Mouse (Mus musculus): ENCODE measurements around the gene Wtip.
"Not testable (repeated sequence)": the region's sequence is repeated elsewhere in the genome, so short reads cannot be mapped to it uniquely, and the experiment has no call there.

The Wtip gene

DNA sequence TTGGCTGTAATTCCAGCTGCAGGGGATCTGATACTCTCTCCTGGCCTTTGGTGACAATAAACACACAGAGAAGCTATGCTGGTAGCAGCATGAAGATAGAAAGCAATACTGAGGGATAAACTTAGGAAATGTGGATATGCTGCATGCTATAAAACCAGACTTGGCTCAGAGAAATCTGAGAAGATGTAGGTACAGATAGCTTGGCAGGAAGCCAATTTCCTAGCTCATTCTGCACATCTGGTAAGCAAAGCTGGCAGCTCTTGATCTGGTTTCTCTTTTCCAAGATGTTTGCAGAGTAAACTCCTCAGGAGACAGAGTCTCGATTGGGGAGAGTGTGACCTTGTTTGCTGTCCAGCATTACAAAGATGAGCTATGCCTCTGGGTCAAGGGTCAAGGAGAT, 12.4 kb downstream of the Wtip start:
- not testable (repeated sequence) for DNase-seq (ENCODE audit: low read depth, low spot score)

DNA sequence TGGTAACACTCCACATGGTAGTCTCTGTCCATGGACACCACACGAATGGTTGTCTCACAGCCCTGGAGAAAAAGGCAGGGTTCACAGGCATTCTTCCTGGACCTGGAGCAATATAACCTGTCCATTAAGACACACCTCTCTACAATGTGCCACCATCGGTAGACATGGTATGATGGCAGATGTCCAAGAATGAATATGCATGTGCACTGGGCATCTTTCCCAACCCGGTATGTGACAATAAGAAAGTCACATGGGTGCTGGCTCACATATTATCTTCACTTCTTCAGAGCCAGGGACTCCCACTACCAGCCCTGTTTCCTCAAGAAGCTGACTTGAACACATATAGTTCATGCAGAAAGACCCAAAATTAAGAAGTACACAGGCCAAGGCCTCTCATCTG, 16.5 kb downstream of the Wtip start:
- DNase-seq (ENCODE audit: low read depth, low spot score) = no peak

DNA sequence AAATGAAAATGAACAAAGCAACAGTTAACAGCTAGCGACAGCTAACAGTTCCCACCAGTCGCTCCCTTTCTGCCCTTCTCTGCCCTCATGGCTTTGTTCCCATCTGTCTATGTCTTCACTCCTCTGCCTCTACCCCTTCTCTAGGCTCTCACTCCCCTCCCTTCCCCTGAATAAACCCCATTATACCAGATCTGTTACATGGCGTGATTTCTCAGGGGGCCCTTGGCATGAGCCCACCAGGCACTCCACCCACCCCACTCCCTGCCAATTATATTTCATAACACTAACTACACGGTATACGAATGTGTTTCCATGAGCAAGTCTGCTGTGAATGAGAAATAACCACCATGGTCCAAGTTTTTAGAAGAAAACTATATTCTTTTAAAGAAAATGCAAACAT, 23.9 kb downstream of the Wtip start:
- no peak for DNase-seq (ENCODE audit: low read depth, low spot score)

DNA sequence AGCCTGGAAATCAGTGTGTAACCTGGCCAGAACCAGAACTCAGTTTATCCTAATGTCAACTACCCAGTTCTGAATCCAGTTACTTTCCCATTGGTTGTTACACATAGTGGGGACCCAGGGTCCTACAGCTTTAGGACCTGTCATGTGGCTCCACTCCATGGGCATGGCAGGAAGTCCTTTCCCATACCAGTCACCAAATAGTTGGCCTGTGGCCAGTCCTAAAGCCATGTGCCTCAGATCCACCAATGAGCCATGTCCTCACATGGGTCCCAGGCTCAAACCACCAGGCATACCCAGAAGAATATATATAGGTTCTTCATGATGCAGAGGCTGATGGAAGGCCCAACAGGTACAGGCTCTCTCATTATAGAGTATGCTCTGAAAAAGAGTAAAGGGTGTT, 31.8 kb downstream of the Wtip start:
- no peak for DNase-seq (ENCODE audit: low read depth, low spot score)

DNA sequence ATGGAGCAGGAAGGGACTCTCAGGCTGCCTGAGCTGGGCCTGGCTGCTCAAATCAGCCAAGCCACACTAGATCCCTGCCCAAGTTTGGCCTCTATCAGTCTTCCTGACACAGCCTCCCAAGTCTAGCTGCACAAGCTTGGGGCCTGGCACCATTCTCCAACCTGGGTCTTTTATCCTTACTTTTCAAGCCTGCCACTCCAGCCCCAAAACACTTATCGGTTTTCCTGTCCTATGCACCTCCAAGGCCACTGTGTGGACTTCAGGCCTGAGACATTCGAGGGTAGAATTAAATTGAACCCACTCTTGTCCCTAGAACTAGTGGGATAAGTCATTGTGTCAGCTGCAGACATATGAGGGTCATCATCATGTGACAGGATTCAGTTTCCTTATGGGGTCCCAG, 33.1 kb downstream of the Wtip start:
- no peak for DNase-seq (ENCODE audit: low read depth, low spot score)

DNA sequence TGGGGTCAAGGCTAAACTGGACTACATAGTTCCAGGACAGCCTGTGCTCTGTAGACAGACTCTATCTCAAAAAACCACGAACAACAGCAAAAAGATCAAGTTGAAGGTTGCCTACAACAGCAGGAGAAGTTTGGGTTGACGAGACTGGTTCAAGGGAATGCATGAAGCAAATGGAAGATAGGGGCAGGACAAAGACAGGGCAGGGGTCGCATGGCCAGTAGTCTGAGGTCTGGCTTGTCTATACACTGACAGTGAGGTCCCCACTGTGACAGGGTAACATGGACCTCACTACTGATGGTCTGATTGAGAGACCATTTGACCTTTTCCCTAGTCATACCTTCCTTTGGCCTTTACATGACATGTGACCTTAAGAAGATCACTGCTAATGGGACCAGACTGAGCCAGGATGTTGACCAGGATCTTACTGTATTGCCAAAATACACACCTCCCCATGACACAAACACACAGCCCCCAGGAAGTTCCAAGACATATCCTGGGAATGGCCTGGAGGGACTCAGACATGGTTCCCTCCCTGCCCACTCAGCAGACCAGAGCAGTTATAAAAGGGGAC, 38.1 kb downstream of the Wtip start, which contains the start of gene Scgb1b30:
Gene Scgb1b30 (plus strand): TSS at position 521 of the 571 bp plus-strand sequence.
- DNase-seq (ENCODE audit: low read depth, low spot score) = no peak

DNA sequence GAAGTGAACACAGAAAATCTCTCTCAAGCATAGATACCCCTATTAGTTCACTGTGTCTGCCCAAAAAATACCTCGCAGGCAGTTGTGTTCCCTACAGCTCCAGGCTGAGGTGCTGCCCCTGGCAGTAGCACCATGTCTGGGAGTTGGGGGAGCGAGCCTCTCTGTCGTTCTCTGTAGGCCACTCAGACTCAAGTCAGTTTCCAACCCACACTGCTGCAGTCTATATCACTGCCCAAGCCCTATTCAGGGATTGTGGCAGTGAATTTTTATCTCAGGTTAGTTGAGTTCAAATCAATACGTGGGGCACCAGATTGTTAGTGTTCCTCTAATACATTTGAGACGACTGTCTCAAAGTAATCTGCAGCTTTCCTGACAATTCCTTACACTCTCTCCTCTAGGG, 64.9 kb downstream of the Wtip start:
- not testable (repeated sequence) for DNase-seq (ENCODE audit: low read depth, low spot score)
